Mouse (Mus musculus) bone marrow macrophage, adult 2 months (primary cell): Measurements from ENCODE around the gene Zfp706.

Experiments
- CTCF ChIP-seq: IDR thresholded peaks from 2 replicates; pipeline ENCODE4 v1.5.1; 2012; ENCODE audit warnings: low read depth, mild to moderate bottlenecking, low read length, moderate library complexity
- POLR2A ChIP-seq: IDR thresholded peaks from 2 replicates; pipeline ENCODE4 v1.6.1; 2012; ENCODE audit warnings: mild to moderate bottlenecking, low read depth, low read length, borderline replicate concordance

DNA sequence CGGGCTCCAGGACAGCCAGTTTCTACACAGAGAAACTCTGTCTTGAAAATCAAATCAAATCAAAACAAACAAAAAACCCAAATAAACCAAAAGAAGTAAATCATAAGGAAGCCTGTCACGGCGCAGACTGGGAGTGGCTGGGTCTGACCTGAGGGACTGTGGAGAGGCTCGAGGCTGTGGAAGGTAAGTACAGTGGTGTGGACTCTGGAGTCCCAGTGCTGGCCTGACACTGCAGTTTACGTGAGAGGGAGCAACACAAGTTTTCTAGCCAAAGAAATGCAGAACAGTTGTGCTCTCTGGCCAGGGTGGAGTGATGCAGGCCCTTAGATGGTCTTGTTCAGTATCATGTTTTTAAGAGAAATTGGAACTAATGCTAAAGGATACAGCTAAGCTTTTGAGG lies 31.9 kb downstream of the Zfp706 start:
- TF ChIP-seq CTCF (no peak), POLR2A (no peak)
